Mouse (Mus musculus) lung, adult 2 months (tissue): ENCODE measurements around the gene Swt1.

ENCODE experiments used
- CTCF ChIP-seq: fragments of 200-500 bp; IDR thresholded peaks from 2 replicates; pipeline ENCODE4 v1.5.1; 2011; ENCODE audit warnings: mild to moderate bottlenecking, low read length, control low read depth; ENCODE audit not compliant: insufficient read depth
- POLR2A ChIP-seq: fragments of 200-500 bp; IDR thresholded peaks from 2 replicates; pipeline ENCODE4 v1.6.1; 2011; ENCODE audit warnings: low read depth, mild to moderate bottlenecking, control low read depth, low read length, borderline replicate concordance; ENCODE audit errors: extremely low read depth

GRCm38 (mm10) chr1:151332819-151333218 lies 95.4 kb downstream of the Swt1 start:
- TF ChIP-seq CTCF (no peak), POLR2A (no peak)
